Mouse (Mus musculus): ENCODE measurements around the gene Cep350.

Cep350 gene

DNA sequence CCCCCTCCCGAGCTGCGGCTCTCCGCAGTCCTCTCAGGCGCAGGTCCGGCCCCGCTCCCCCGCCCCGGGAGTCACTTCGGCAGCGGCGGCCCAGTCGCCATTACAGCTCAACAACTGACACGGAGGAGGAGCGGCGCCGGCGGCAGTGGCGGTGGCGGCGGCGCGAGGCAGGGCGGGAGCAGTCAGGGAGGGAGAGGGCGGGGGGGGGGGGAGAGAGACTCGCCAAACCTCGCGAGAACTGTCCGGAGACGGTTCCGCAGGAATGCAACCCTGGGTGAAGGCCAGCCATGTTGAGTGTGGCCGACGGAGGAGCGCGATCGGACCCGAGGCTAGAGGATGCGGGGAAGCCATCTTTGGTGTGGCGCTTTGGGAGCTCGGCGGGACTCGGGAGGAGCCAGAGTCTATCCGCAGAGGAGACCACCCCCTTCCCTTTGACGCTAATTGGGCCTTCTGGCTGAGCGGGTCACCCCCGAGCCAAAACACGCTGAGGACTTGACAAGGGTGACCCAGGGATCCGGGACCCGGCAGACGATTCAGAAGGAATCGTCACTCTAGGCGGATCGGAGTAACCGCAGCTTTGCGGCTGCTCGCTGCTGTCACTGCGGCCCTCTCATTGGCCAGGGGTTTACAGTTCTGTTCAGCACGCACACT, at the start of gene Cep350:
Gene Cep350 (minus strand): TSS at position 188 of the 651 bp plus-strand sequence.
- peak; percentile 98 for DNase-seq

- no peak for DNase-seq
Measured at GRCm38 (mm10) chr1:156020402-156020801, 47.3 kb upstream of the Cep350 start.

DNA sequence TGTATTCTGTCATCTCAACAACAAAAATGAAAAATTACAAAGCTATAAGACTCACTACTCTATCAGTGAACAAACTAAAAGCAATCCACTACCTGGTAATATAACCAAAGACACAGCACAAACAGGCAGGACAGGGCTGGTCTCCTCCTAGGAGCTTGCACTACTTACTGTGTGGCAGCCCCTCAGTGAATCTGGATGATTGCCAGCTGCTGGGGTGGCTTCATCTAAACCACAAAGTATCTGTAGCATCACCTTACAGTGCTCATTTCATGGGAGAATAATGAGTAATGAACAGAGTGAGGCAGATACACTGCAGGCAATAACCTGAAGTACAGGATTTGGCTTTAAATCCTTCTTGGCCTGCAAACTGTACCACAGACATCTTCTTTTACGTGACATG, 46.7 kb upstream of the Cep350 start:
- no peak for DNase-seq

- DNase-seq: no peak
Measured at GRCm38 (mm10) chr1:156009003-156009402, 35.9 kb upstream of the Cep350 start.

DNA sequence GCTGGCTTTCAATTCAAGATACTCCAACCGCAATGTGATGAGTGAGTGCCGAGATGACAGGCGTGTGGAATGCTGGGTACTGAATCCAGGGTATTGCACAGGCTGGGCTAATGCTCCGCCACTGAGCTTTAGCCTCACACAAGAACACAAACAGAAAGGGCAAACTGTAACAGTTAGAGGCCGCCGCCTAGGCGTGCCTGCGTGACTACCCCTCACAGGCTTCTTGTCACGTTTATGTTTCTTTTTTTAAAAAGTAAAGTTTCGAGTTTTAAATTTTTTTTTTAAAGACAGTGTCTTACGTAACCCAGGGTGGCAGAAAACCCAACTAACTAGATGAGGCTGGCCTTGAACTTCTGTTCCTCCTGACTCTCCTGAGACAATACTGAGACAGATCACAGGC, 32.9 kb upstream of the Cep350 start:
- DNase-seq: no peak

DNA sequence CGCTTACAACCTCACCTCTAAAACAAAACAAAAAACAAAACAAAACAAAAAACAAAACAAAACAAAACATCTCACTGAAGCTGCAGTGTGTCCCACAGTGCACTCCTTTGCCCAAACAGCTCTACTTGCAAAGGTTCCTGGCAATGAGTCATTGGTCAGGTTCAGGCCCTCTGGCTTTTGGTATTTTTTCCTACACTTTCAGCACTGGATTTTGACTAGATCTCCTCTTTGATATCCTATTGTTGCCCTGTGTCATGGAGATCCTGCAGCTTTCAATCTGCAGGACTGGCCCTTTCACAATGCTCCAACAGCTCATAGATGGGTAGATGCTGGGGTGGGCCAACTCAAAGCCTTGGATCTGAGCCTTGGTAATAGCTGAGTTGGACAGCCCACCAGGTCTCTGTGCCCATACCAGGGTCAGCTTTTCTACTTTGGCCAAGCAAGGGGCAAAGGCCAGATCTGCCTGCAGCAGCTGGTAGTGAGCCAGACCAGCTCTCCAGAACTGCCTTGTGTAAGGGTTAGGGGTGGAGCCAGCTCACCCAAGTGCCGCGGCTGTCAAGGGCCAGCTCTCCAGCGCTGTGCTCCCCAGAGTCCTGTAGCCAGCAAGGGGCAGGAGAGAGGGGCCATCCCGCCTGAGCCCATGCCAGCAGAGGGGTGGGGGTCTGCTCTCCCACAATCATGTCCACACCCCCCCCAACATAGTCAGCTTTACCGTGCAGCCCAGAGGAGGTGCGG, 30.3 kb upstream of the Cep350 start:
- DNase-seq: peak; percentile 71

DNA sequence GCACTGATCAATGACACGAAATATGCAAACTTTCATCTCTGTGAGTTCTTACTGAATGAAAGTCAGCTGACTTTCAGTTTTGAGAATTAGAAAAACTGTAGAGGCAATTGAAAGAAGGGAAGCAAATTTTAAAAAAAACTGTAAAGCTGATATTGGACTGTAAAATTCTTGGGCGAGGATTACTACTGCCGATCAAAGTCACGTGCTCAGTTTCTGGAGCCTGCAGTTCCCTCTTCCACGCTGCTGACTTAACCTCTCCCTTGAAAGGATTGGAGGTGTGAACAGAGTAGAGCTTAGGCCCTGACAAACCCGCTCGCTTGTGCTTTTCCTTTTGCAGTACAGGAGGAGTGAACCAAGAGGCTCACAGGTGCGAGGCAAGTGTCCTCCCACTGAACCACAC, 29.3 kb upstream of the Cep350 start:
- no peak for DNase-seq

- no peak for DNase-seq
Measured at GRCm38 (mm10) chr1:155995612-155996011, 22.6 kb upstream of the Cep350 start.

DNA sequence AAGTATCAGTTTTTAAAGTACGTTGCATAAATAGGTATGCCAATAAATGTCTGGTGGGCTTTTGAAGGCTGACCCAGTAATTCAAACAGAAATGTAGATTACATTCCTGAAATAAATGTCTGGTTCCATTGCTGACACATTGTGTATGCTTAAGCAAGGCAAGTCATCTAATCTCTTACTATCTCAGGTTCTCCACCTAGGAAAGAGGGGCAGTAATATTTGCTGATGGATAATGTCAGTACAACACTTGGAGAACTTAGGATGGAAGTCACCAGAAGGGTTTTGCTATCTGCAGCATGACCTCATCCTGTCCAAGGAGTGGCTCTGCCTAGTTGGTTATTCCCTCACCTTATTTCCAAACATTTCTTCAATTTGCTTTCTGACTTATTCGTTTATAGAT, 21.5 kb upstream of the Cep350 start:
- no peak for DNase-seq

DNA sequence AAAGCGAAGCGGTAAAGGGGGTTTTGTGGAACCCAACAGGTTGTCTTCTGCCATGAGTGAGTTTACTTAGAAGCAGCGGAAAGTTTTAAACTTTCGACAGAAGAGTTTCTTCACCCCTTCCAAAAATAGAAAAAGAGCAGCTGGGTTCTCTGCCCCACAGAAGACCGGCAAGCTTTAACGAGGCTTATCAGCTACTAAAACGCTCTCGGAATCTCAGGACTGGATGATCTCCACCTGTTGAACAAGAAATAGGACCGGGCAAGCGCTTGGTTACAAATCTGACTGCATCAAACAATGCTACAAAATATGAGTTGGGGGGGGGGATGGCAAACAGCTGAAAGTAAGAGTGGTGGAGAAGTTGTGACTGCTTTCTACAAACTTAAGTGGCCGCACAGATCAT, 17.3 kb upstream of the Cep350 start:
- DNase-seq: no peak

DNA sequence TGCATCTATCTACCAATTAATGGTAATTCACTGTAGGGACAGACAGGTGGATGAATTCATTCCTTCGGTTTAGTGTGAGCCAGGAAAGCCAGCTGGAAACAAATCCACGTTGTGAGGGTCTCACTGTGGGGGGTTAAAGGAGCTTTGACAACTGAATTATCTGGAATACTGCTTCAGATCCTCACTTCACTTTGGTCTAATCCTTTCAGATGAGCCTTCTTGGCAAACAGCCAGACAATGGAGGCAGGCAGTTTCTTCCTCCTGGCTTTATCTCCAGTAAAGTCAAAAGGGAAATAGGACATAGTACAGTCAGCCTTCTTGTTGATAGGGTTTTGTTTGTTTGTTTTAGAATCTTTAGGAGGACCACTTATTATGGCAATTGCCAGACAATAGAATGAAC, 16.3 kb upstream of the Cep350 start:
- no peak for DNase-seq

GRCm38 (mm10) chr1:155987625-155988024, 14.6 kb upstream of the Cep350 start:
- DNase-seq: no peak

- DNase-seq: no peak
Measured at GRCm38 (mm10) chr1:155974931-155975330, 1.9 kb upstream of the Cep350 start.

DNA sequence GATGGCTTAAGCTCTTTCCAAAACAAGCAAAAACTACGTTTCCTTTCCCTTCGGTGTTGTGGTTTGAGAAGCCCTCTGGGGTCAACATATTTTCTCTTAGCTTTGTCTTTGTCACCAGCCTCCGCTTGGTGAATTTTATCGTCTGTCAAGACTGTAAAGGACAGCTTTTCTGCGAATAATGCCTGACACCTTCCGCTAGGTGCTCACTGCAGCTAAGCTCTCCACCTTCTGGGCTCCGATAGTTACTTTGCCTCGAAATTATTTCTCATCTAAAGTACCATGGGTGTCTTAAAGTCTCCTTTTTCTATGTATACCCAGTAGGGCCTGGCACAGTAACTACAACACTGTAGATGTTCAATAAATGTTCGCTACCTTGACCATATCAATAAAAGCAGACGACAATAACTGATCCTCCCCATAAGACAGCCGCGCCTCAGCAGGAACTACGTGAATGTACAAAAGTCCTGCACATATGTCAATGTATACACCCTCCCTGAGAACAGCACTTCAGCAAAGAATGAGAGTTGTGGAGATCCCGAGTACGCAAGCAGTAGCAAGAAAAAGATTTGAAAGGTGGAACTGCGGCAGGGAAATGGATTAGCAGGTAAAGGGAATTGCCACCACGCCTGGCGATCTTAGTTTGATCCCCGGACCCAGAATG, 794 bp upstream of the Cep350 start:
- peak; percentile 11 for DNase-seq

GRCm38 (mm10) chr1:155972146-155973067, 648 bp downstream of the Cep350 start:
- DNase-seq: peak; percentile 42

- peak; percentile 15 for DNase-seq
Measured at GRCm38 (mm10) chr1:155949170-155949569, 23.9 kb downstream of the Cep350 start.

DNA sequence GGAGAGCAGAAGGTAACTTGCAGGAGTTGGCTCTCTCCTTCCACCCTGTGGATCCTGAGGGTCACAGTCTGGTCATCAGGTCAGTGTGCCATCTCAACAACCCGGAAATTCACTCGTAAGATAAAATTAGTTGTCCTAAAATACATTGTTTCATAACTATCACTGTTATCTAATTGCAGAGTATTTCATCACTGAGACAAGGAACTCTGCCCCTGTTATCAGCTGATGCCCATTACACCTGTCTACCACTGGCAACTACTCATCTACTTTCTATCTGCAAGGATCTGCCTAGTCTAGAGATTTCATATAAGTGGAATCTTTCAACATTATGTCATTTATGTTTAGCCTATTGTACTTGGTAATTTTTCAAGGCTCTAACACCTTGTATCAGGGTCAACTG, 28.7 kb downstream of the Cep350 start:
- DNase-seq: no peak

- DNase-seq: no peak
Measured at GRCm38 (mm10) chr1:155937416-155937815, 35.6 kb downstream of the Cep350 start.

GRCm38 (mm10) chr1:155934702-155935101, 38.4 kb downstream of the Cep350 start:
- DNase-seq: no peak

DNA sequence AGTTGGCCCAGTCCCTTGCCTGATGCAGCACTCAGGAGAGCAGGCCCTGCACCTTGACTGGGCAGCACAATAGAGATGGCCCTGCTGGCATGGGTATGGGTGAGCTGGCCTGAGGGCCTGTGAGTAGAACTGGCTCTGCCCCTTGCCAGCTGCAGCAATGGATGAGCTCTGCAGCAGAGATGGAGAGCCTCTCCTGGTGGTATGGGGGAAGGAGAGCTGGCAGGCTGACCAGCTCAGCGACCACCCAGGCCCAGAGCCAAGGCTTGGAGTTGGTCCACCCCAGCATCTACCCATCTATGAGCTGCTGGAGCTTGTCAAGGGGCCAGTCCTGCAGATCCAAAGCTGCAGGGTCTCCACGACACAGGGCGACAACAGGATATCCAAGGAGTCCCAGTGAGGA, 69.5 kb downstream of the Cep350 start:
- no peak for DNase-seq

DNA sequence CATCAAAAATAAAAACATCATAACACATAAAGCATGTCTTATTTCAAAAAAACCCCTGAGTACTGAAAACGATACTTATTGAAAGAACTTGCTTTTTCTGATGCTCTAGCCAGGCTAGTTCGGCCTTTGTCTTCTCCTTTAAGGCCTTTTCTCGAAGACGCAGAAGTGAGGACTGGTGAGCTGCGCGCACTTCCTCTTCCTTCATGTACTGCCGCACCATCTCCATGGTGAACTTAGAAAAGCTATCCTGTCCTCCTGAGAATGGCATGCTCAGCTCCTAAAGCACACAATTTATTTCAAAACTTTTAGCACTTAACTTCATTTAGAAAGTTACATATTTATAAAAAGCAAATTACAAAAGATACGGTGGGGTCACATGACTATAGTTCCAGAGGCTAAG, 71.7 kb downstream of the Cep350 start:
- DNase-seq: no peak

- no peak for DNase-seq
Measured at GRCm38 (mm10) chr1:155894382-155894781, 78.7 kb downstream of the Cep350 start.

- no peak for DNase-seq
Measured at GRCm38 (mm10) chr1:155886846-155887245, 86.2 kb downstream of the Cep350 start.
